Mouse (Mus musculus) testis, adult 2 months (tissue): ENCODE measurements at regions not wholly inside any gene's neighbourhood (a gene's known extent, or its start where the extent isn't known, plus 50 kb on each side); places are given as distances from the start of the nearest gene placed in this dataset.

Experiments
- H3K27ac ChIP-seq: fragments of 200-500 bp; 2 replicates; pipeline ENCODE4 v1.5.1; 2012; ENCODE audit warnings: low read depth, low read length; ENCODE audit not compliant: control insufficient read depth, insufficient read depth
- H3K27me3 ChIP-seq: fragments of 200-500 bp; 2 replicates; pipeline ENCODE4 v1.6.1; 2012; ENCODE audit warnings: mild to moderate bottlenecking, low read length, moderate library complexity; ENCODE audit not compliant: control insufficient read depth, insufficient read depth
- H3K36me3 ChIP-seq: fragments of 200-500 bp; 2 replicates; pipeline ENCODE4 v1.6.1; 2012; ENCODE audit warnings: mild to moderate bottlenecking, low read length; ENCODE audit not compliant: control insufficient read depth, insufficient read depth
- H3K4me1 ChIP-seq: fragments of 200-500 bp; 2 replicates; pipeline ENCODE4 v1.6.1; 2012; ENCODE audit warnings: low read length; ENCODE audit not compliant: control insufficient read depth, insufficient read depth
- H3K4me3 ChIP-seq: fragments of 200-500 bp; 2 replicates; pipeline ENCODE4 v1.5.1; 2012; ENCODE audit warnings: low read depth, mild to moderate bottlenecking, low read length, moderate library complexity, mixed read lengths; ENCODE audit not compliant: control insufficient read depth
- CTCF ChIP-seq: fragments of 200-500 bp; IDR thresholded peaks from 2 replicates; pipeline ENCODE4 v1.5.1; 2012; ENCODE audit warnings: low read depth, mild to moderate bottlenecking, inconsistent platforms, low read length, moderate library complexity; ENCODE audit not compliant: control insufficient read depth, insufficient read depth, insufficient replicate concordance
- POLR2A ChIP-seq: fragments of 200-500 bp; IDR thresholded peaks from 2 replicates; pipeline ENCODE4 v1.6.1; 2012; ENCODE audit warnings: low read depth, mild to moderate bottlenecking, inconsistent platforms, low read length, moderate library complexity; ENCODE audit not compliant: control insufficient read depth

- no peak for TF ChIP-seq POLR2A
- TF ChIP-seq CTCF, result no peak
- H3K36me3 ChIP-seq, result no peaks in the 10 kb centered on the region
- H3K4me3 ChIP-seq, result no peak overlapping the region
Observed at GRCm38 (mm10) chr3:143161993-143162392, 280.2 kb upstream of the Pkn2 start.

GRCm38 (mm10) chr3:143158568-143158967, 276.8 kb upstream of the Pkn2 start:
- H3K4me3 ChIP-seq, result no peak overlapping the region
- H3K36me3 ChIP-seq, result no peaks in the 10 kb centered on the region
- no peak for TF ChIP-seq POLR2A
- no peak for TF ChIP-seq CTCF

More at GRCm38 (mm10) chr3:143161993-143162392, 280.2 kb upstream of the Pkn2 start:
- H3K4me1 ChIP-seq, result no peaks in the 10 kb centered on the region
- H3K27ac ChIP-seq, result no peak overlapping the region
- no peaks in the 10 kb centered on the region for H3K27me3 ChIP-seq

GRCm38 (mm10) chr3:143156733-143157524, 275.1 kb upstream of the Pkn2 start:
- TF ChIP-seq POLR2A (no peak), CTCF (no peak)
- no peaks in the 10 kb centered on the region for H3K4me1 ChIP-seq
- no peak overlapping the region for H3K27ac ChIP-seq

More at GRCm38 (mm10) chr3:143158568-143158967, 276.8 kb upstream of the Pkn2 start:
- no peaks in the 10 kb centered on the region for H3K27me3 ChIP-seq
- H3K27ac ChIP-seq, result no peak overlapping the region
- no peaks in the 10 kb centered on the region for H3K4me1 ChIP-seq

GRCm38 (mm10) chr3:143156174-143156573, 274.4 kb upstream of the Pkn2 start:
- no peaks in the 10 kb centered on the region for H3K36me3 ChIP-seq
- TF ChIP-seq CTCF (no peak), POLR2A (no peak)
- no peak overlapping the region for H3K4me3 ChIP-seq
- H3K27ac ChIP-seq, result no peak overlapping the region
- H3K27me3 ChIP-seq, result no peaks in the 10 kb centered on the region
- H3K4me1 ChIP-seq, result no peaks in the 10 kb centered on the region

More at GRCm38 (mm10) chr3:143156733-143157524, 275.1 kb upstream of the Pkn2 start:
- H3K4me3 ChIP-seq, result no peak overlapping the region
- H3K36me3 ChIP-seq, result no peaks in the 10 kb centered on the region
- no peaks in the 10 kb centered on the region for H3K27me3 ChIP-seq

- H3K4me3 ChIP-seq, result no peak overlapping the region
- no peaks in the 10 kb centered on the region for H3K27me3 ChIP-seq
- TF ChIP-seq CTCF (no peak), POLR2A (no peak)
- H3K36me3 ChIP-seq, result no peaks in the 10 kb centered on the region
- H3K4me1 ChIP-seq, result no peaks in the 10 kb centered on the region
- H3K27ac ChIP-seq, result no peak overlapping the region
Observed at GRCm38 (mm10) chr3:143155556-143155955, 273.8 kb upstream of the Pkn2 start.

- no peak overlapping the region for H3K27ac ChIP-seq
- no peaks in the 10 kb centered on the region for H3K4me1 ChIP-seq
- TF ChIP-seq POLR2A (no peak), CTCF (no peak)
- H3K4me3 ChIP-seq, result no peak overlapping the region
- no peaks in the 10 kb centered on the region for H3K27me3 ChIP-seq
- H3K36me3 ChIP-seq, result no peaks in the 10 kb centered on the region
Observed at GRCm38 (mm10) chr3:143147471-143147870, 265.7 kb upstream of the Pkn2 start.

GRCm38 (mm10) chr3:143138952-143139351, 257.1 kb upstream of the Pkn2 start:
- Histone ChIP-seq H3K4me3 (no peak overlapping the region), H3K27ac (no peak overlapping the region), H3K36me3 (no peaks in the 10 kb centered on the region), H3K4me1 (no peaks in the 10 kb centered on the region), H3K27me3 (no peaks in the 10 kb centered on the region)
- no peak for TF ChIP-seq POLR2A
- TF ChIP-seq CTCF, result no peak

- H3K27me3 ChIP-seq, result no peaks in the 10 kb centered on the region
- no peaks in the 10 kb centered on the region for H3K36me3 ChIP-seq
- no peak overlapping the region for H3K27ac ChIP-seq
- no peak overlapping the region for H3K4me3 ChIP-seq
- TF ChIP-seq CTCF, result no peak
- no peak for TF ChIP-seq POLR2A
- H3K4me1 ChIP-seq, result no peaks in the 10 kb centered on the region
Observed at GRCm38 (mm10) chr3:143134528-143134927, 252.7 kb upstream of the Pkn2 start.
